Mouse (Mus musculus): ENCODE results near the gene Gm20696. TPM values are rescaled to one million over a fixed set of nuclear protein-coding genes. Genes with fewer than 3 reads are reported as not detected.

Gene Gm20696
- polyA plus RNA-seq, 1 experiment, result 0.24 TPM

DNA sequence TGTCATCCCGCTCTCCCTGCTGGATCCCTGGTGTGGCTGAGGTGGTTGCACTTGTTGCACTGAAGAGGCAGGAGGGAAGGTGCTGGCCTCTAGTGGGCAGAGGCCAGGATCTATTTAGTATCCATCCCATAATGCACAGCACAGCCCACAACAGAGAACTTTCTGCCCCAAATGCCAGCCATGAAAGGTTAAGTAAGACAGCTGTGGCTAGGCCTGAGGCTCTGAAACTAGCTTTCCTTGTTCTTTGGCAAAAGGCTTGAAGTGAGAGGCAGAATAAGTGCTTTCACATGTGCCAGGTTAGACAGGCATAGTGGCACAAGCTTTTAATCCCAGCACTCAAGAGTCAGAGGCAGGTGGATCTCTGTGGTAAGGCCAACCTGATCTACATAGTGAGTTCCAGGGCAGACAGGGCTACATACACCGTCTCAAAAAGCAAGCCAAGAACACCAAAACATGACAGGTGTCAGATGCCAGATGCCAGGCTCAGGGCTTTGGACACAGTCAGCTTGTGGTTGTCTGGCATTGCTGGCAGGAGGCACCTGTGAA is 281.5 kb downstream of the Gm20696 start:
- Histone ChIP-seq H3K36me3 (ENCODE audit: control insufficient read depth, insufficient read depth, low read length, poor library complexity, severe bottlenecking) (no peaks in the 10 kb centered on the region), H3K9ac (ENCODE audit: low read depth, poor library complexity, severe bottlenecking) (no peak overlapping the region), H3K4me3 (ENCODE audit: low read depth, low read length) (no peak overlapping the region), H3K27ac (ENCODE audit: insufficient read depth, low read length) (no peak overlapping the region), H3K27me3 (ENCODE audit: control insufficient read depth, insufficient read depth, low read length, poor library complexity, severe bottlenecking) (no peaks in the 10 kb centered on the region), H3K4me1 (ENCODE audit: control insufficient read depth, insufficient read depth, low read length) (peaks cover 2% of the 10 kb centered on the region), H3K9me3 (replicated peaks; ENCODE audit: control insufficient read depth, insufficient read depth, low read length, poor library complexity, severe bottlenecking) (no peaks in the 10 kb centered on the region)
- TF ChIP-seq EP300 (IDR thresholded peaks at IDR 0.05; ENCODE audit: insufficient read depth, low read depth, low read length), result no peak
- TF ChIP-seq CTCF (IDR thresholded peaks at IDR 0.05; ENCODE audit: low read depth, low read length), result peak; percentile 42
- TF ChIP-seq POLR2A (IDR thresholded peaks at IDR 0.05; ENCODE audit: insufficient read depth, low read length), result no peak

DNA sequence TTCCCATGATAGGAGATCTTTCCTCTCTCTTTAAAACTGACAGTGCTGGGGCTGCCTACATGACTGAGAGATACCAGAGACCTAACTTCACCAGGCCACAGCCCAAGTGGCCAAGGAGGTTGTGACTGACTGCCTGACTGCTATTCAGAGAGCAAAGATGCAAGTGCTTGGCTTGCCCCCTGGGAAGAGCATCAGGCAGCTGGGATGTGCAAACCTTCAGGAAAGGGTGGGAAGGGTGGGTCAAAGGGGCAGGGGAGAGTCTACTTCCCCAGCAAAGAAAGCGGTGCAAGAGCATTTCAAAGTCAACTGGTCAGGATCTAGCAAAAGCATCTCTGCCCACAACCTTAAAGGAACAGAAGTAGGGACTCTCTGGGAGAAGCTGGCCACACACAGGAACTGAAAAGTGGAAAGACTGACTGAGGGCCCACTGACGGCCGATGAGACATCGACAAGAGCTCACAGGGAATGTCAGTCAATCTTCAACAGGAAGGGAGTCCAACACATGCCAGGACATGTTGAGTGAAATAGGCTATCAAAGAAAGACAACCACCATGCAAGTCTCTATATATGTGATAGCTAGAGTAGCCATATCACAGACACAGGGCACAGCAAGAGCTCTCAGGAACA is 282.6 kb downstream of the Gm20696 start:
- no peaks in the 10 kb centered on the region for H3K9me3 ChIP-seq (replicated peaks; ENCODE audit: control insufficient read depth, insufficient read depth, low read length, poor library complexity, severe bottlenecking)
- no peak overlapping the region for H3K4me3 ChIP-seq (ENCODE audit: low read depth, low read length)
- H3K27me3 ChIP-seq (ENCODE audit: control insufficient read depth, insufficient read depth, low read length, poor library complexity, severe bottlenecking), result no peaks in the 10 kb centered on the region
- peak overlapping the region; percentile 71 for H3K27ac ChIP-seq (ENCODE audit: insufficient read depth, low read length)
- TF ChIP-seq CTCF (IDR thresholded peaks at IDR 0.05; ENCODE audit: low read depth, low read length), result no peak
- no peak for TF ChIP-seq POLR2A (IDR thresholded peaks at IDR 0.05; ENCODE audit: insufficient read depth, low read length)
- TF ChIP-seq EP300 (IDR thresholded peaks at IDR 0.05; ENCODE audit: insufficient read depth, low read depth, low read length), result no peak
- H3K36me3 ChIP-seq (ENCODE audit: control insufficient read depth, insufficient read depth, low read length, poor library complexity, severe bottlenecking), result no peaks in the 10 kb centered on the region
- no peak overlapping the region for H3K9ac ChIP-seq (ENCODE audit: low read depth, poor library complexity, severe bottlenecking)
- peaks cover 3% of the 10 kb centered on the region for H3K4me1 ChIP-seq (ENCODE audit: control insufficient read depth, insufficient read depth, low read length)

DNA sequence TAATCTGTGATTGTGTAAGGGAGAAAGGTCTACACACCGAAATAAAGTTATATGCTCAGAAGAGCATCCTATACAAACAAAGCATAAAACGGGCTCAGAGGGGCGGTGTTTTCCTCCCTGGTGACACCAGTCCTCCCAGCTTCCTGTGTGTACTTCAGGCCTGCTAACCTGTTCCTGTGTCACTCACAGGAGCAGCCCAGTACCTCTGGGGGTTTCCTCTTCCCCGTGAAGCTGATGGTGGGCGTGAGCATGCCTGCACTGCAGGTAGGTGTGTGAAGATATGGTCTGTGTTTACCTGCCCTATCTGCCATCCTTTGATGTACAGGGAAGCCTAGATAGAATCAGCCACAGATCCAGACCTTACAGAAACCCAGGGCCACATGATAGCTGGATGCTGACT is 286.5 kb downstream of the Gm20696 start:
- Histone ChIP-seq H3K36me3 (ENCODE audit: control insufficient read depth, insufficient read depth, low read length, poor library complexity, severe bottlenecking) (no peaks in the 10 kb centered on the region), H3K9me3 (replicated peaks; ENCODE audit: control insufficient read depth, insufficient read depth, low read length, poor library complexity, severe bottlenecking) (no peaks in the 10 kb centered on the region), H3K27me3 (ENCODE audit: control insufficient read depth, insufficient read depth, low read length, poor library complexity, severe bottlenecking) (no peaks in the 10 kb centered on the region), H3K4me3 (ENCODE audit: low read depth, low read length) (no peak overlapping the region), H3K4me1 (ENCODE audit: control insufficient read depth, insufficient read depth, low read length) (peaks cover 12% of the 10 kb centered on the region), H3K27ac (ENCODE audit: insufficient read depth, low read length) (no peak overlapping the region; the same call in 1 of the 2 replicates), H3K9ac (ENCODE audit: low read depth, poor library complexity, severe bottlenecking) (no peak overlapping the region)
- no peak for TF ChIP-seq CTCF (IDR thresholded peaks at IDR 0.05; ENCODE audit: low read depth, low read length)
- TF ChIP-seq EP300 (IDR thresholded peaks at IDR 0.05; ENCODE audit: insufficient read depth, low read depth, low read length), result no peak
- no peak for TF ChIP-seq POLR2A (IDR thresholded peaks at IDR 0.05; ENCODE audit: insufficient read depth, low read length)

- H3K4me3 ChIP-seq (ENCODE audit: low read depth, low read length), result no peak overlapping the region
- no peaks in the 10 kb centered on the region for H3K36me3 ChIP-seq (ENCODE audit: control insufficient read depth, insufficient read depth, low read length, poor library complexity, severe bottlenecking)
- no peak overlapping the region for H3K9ac ChIP-seq (ENCODE audit: low read depth, poor library complexity, severe bottlenecking)
- peak overlapping the region; percentile 85 for H3K27ac ChIP-seq (ENCODE audit: insufficient read depth, low read length)
- no peaks in the 10 kb centered on the region for H3K9me3 ChIP-seq (replicated peaks; ENCODE audit: control insufficient read depth, insufficient read depth, low read length, poor library complexity, severe bottlenecking)
- peaks cover 12% of the 10 kb centered on the region for H3K4me1 ChIP-seq (ENCODE audit: control insufficient read depth, insufficient read depth, low read length)
- H3K27me3 ChIP-seq (ENCODE audit: control insufficient read depth, insufficient read depth, low read length, poor library complexity, severe bottlenecking), result no peaks in the 10 kb centered on the region
- TF ChIP-seq CTCF (IDR thresholded peaks at IDR 0.05; ENCODE audit: low read depth, low read length), result no peak
- TF ChIP-seq EP300 (IDR thresholded peaks at IDR 0.05; ENCODE audit: insufficient read depth, low read depth, low read length), result peak; percentile 85; the same call in 1 of the 2 replicates
- TF ChIP-seq POLR2A (IDR thresholded peaks at IDR 0.05; ENCODE audit: insufficient read depth, low read length), result no peak
These were observed 287.4 kb downstream of the Gm20696 start for GRCm38 (mm10) chr6:99378997-99379710.

DNA sequence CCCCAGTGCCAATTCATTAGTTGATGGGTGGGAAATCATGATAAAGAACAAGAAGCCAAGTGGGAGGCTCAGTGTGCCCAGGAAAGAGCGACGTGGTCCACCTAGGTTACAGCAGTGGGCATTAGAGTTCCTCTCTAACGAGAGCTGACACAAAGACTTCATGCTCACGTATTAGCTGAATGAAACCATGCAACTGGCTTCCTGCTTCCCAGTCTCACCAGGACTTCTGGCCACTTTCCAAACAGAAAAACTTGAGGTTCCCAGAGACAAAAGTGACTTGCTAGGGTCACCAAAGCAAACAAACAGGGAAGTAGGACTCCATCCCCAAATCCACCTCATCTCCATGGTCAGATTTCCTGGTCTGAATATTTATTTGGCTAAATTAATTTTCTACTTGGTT is 288.9 kb downstream of the Gm20696 start:
- TF ChIP-seq CTCF (IDR thresholded peaks at IDR 0.05; ENCODE audit: low read depth, low read length) (no peak), EP300 (IDR thresholded peaks at IDR 0.05; ENCODE audit: insufficient read depth, low read depth, low read length) (no peak), POLR2A (IDR thresholded peaks at IDR 0.05; ENCODE audit: insufficient read depth, low read length) (no peak)
- H3K4me1 ChIP-seq (ENCODE audit: control insufficient read depth, insufficient read depth, low read length), result peaks cover 12% of the 10 kb centered on the region

DNA sequence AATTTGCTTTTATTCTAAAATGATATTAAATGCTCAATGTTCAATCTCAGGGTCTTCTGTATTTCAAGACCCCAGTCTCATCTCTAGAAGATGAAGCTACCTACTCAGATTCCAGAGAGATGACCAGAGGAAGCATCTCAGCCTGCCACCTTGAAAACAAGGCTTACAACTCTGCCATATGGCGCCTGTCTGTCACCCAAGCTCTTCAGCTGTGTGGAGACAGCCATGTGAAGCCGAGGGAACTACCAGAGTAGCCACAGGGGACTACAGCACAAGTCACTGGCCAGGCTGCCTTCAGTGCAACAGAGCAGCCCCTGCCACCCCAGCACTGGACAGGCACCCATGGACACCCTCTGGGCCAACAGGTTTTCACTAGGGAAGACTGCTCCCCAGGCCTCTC is 289.5 kb downstream of the Gm20696 start:
- no peak for TF ChIP-seq CTCF (IDR thresholded peaks at IDR 0.05; ENCODE audit: low read depth, low read length)
- TF ChIP-seq POLR2A (IDR thresholded peaks at IDR 0.05; ENCODE audit: insufficient read depth, low read length), result no peak
- Histone ChIP-seq H3K27me3 (ENCODE audit: control insufficient read depth, insufficient read depth, low read length, poor library complexity, severe bottlenecking) (no peaks in the 10 kb centered on the region), H3K9ac (ENCODE audit: low read depth, poor library complexity, severe bottlenecking) (no peak overlapping the region), H3K9me3 (replicated peaks; ENCODE audit: control insufficient read depth, insufficient read depth, low read length, poor library complexity, severe bottlenecking) (no peaks in the 10 kb centered on the region), H3K27ac (ENCODE audit: insufficient read depth, low read length) (no peak overlapping the region), H3K36me3 (ENCODE audit: control insufficient read depth, insufficient read depth, low read length, poor library complexity, severe bottlenecking) (no peaks in the 10 kb centered on the region), H3K4me3 (ENCODE audit: low read depth, low read length) (no peak overlapping the region), H3K4me1 (ENCODE audit: control insufficient read depth, insufficient read depth, low read length) (peaks cover 12% of the 10 kb centered on the region)

More for the DNA sequence above, 288.9 kb downstream of the Gm20696 start:
- Histone ChIP-seq H3K4me3 (ENCODE audit: low read depth, low read length) (no peak overlapping the region), H3K27me3 (ENCODE audit: control insufficient read depth, insufficient read depth, low read length, poor library complexity, severe bottlenecking) (no peaks in the 10 kb centered on the region), H3K9ac (ENCODE audit: low read depth, poor library complexity, severe bottlenecking) (no peak overlapping the region), H3K36me3 (ENCODE audit: control insufficient read depth, insufficient read depth, low read length, poor library complexity, severe bottlenecking) (no peaks in the 10 kb centered on the region), H3K9me3 (replicated peaks; ENCODE audit: control insufficient read depth, insufficient read depth, low read length, poor library complexity, severe bottlenecking) (no peaks in the 10 kb centered on the region), H3K27ac (ENCODE audit: insufficient read depth, low read length) (no peak overlapping the region)

All from ES-Bruce4 (cell line).